Mouse (Mus musculus): ENCODE data around the gene Serpina10. TPM values are rescaled to one million over a fixed set of nuclear protein-coding genes. Genes with fewer than 3 reads are reported as not detected.
"Not testable (repeated sequence)": the region's sequence is repeated elsewhere in the genome, so short reads cannot be mapped to it uniquely, and the experiment has no call there.

Gene Serpina10
- polyA plus RNA-seq, 1 experiment from 2014 or later = not detected

GRCm38 (mm10) chr12:103578148-103578547 is 53.1 kb downstream of the Serpina10 start:
- not testable (repeated sequence) for H3K4me1 ChIP-seq (ENCODE audit: control insufficient read depth, insufficient read depth, low read length); ATAC-seq (replicated peaks; ENCODE audit: extremely low read depth, insufficient read depth, low FRiP score); H3K4me3 ChIP-seq (ENCODE audit: low read length); H3K27ac ChIP-seq (ENCODE audit: low read length); H3K9ac ChIP-seq (ENCODE audit: low read length); H3K27me3 ChIP-seq (ENCODE audit: control insufficient read depth, insufficient read depth, low read length); H3K4me2 ChIP-seq (ENCODE audit: low read depth, low read length); H3K36me3 ChIP-seq (ENCODE audit: control insufficient read depth, insufficient read depth); H3K9me3 ChIP-seq (replicated peaks; ENCODE audit: control insufficient read depth, low read length)
- 73% methylated on average over 6 of the region's 6 CpGs for WGBS

GRCm38 (mm10) chr12:103569690-103570089 is 61.6 kb downstream of the Serpina10 start:
- Histone ChIP-seq H3K4me2 (ENCODE audit: low read depth, low read length) (no peak overlapping the region), H3K9ac (ENCODE audit: low read length) (no peak overlapping the region), H3K4me1 (ENCODE audit: control insufficient read depth, insufficient read depth, low read length) (no peaks in the 10 kb centered on the region), H3K9me3 (replicated peaks; ENCODE audit: control insufficient read depth, low read length) (no peaks in the 10 kb centered on the region), H3K36me3 (ENCODE audit: control insufficient read depth, insufficient read depth) (no peaks in the 10 kb centered on the region), H3K27me3 (ENCODE audit: control insufficient read depth, insufficient read depth, low read length) (no peaks in the 10 kb centered on the region), H3K27ac (ENCODE audit: low read length) (no peak overlapping the region), H3K4me3 (ENCODE audit: low read length) (no peak overlapping the region)
- no peak for ATAC-seq (replicated peaks; ENCODE audit: extremely low read depth, insufficient read depth, low FRiP score)
- WGBS = 41% methylated on average over 6 of the region's 6 CpGs

GRCm38 (mm10) chr12:103567129-103567528 is 64.1 kb downstream of the Serpina10 start:
- Histone ChIP-seq H3K27me3 (ENCODE audit: control insufficient read depth, insufficient read depth, low read length) (no peaks in the 10 kb centered on the region), H3K9ac (ENCODE audit: low read length) (no peak overlapping the region), H3K36me3 (ENCODE audit: control insufficient read depth, insufficient read depth) (no peaks in the 10 kb centered on the region), H3K9me3 (replicated peaks; ENCODE audit: control insufficient read depth, low read length) (no peaks in the 10 kb centered on the region), H3K4me2 (ENCODE audit: low read depth, low read length) (no peak overlapping the region), H3K4me1 (ENCODE audit: control insufficient read depth, insufficient read depth, low read length) (no peaks in the 10 kb centered on the region), H3K27ac (ENCODE audit: low read length) (no peak overlapping the region), H3K4me3 (ENCODE audit: low read length) (no peak overlapping the region)
- 56% methylated on average over 3 of the region's 3 CpGs for WGBS
- no peak for ATAC-seq (replicated peaks; ENCODE audit: extremely low read depth, insufficient read depth, low FRiP score)

- Histone ChIP-seq H3K36me3 (ENCODE audit: control insufficient read depth, insufficient read depth) (no peaks in the 10 kb centered on the region), H3K9ac (ENCODE audit: low read length) (no peak overlapping the region), H3K4me2 (ENCODE audit: low read depth, low read length) (no peak overlapping the region), H3K27me3 (ENCODE audit: control insufficient read depth, insufficient read depth, low read length) (no peaks in the 10 kb centered on the region), H3K9me3 (replicated peaks; ENCODE audit: control insufficient read depth, low read length) (no peaks in the 10 kb centered on the region), H3K27ac (ENCODE audit: low read length) (no peak overlapping the region), H3K4me1 (ENCODE audit: control insufficient read depth, insufficient read depth, low read length) (no peaks in the 10 kb centered on the region), H3K4me3 (ENCODE audit: low read length) (no peak overlapping the region)
- 64% methylated on average over 7 of the region's 7 CpGs for WGBS
- no peak for ATAC-seq (replicated peaks; ENCODE audit: extremely low read depth, insufficient read depth, low FRiP score)
Observed at GRCm38 (mm10) chr12:103565151-103565550, 66.1 kb downstream of the Serpina10 start.

Other genes with a start within 250 kb of the Serpina10 start
- gene Otub2, start 242.8 kb downstream of the Serpina10 start, polyA plus RNA-seq (2015; fragmentation: Nextera tagmentation; extraction: Ambion mirVana) = 9.9 and 11.7 TPM in 2 replicates
- 0.15 and 0.38 TPM in 2 replicates for gene 9330161L09Rik, start 223.6 kb downstream of the Serpina10 start, polyA plus RNA-seq (2015; fragmentation: Nextera tagmentation; extraction: Ambion mirVana)
- gene Ddx24, start 205.6 kb downstream of the Serpina10 start, polyA plus RNA-seq (2015; fragmentation: Nextera tagmentation; extraction: Ambion mirVana) = 59.7 and 66.9 TPM in 2 replicates
- 43.2 and 48.3 TPM in 2 replicates for gene Ifi27, start 197.2 kb downstream of the Serpina10 start, polyA plus RNA-seq (2015; fragmentation: Nextera tagmentation; extraction: Ambion mirVana)
- 11.6 and 17.8 TPM in 2 replicates for gene Ifi27l2a, start 187.8 kb downstream of the Serpina10 start, polyA plus RNA-seq (2015; fragmentation: Nextera tagmentation; extraction: Ambion mirVana)
- gene Ifi27l2b, start 174.2 kb downstream of the Serpina10 start, polyA plus RNA-seq (2015; fragmentation: Nextera tagmentation; extraction: Ambion mirVana) = 0.17 and 0.38 TPM in 2 replicates
- gene Ppp4r4, start 99.2 kb downstream of the Serpina10 start, polyA plus RNA-seq (2015; fragmentation: Nextera tagmentation; extraction: Ambion mirVana) = 0.17 and 0.35 TPM in 2 replicates
- 1.2 and 1.7 TPM in 2 replicates for gene Serpina6, start 25.8 kb upstream of the Serpina10 start, polyA plus RNA-seq (2015; fragmentation: Nextera tagmentation; extraction: Ambion mirVana)
- gene Serpina16, start 44.7 kb upstream of the Serpina10 start, polyA plus RNA-seq (2015; fragmentation: Nextera tagmentation; extraction: Ambion mirVana) = not detected in 2 replicates
- not detected in 2 replicates for gene Serpina1f, start 64.1 kb upstream of the Serpina10 start, polyA plus RNA-seq (2015; fragmentation: Nextera tagmentation; extraction: Ambion mirVana)
- gene Serpina1d, start 142.1 kb upstream of the Serpina10 start, polyA plus RNA-seq (2015; fragmentation: Nextera tagmentation; extraction: Ambion mirVana) = 0.35 and 0.43 TPM in 2 replicates
- 1.1 and 1.4 TPM in 2 replicates for gene Serpina1b, start 198.9 kb upstream of the Serpina10 start, polyA plus RNA-seq (2015; fragmentation: Nextera tagmentation; extraction: Ambion mirVana)
- 0.85 and 0.90 TPM in 2 replicates for gene Serpina1a, start 232.1 kb upstream of the Serpina10 start, polyA plus RNA-seq (2015; fragmentation: Nextera tagmentation; extraction: Ambion mirVana)

Measured in heart, embryonic 16.5 days (tissue).